Mouse (Mus musculus): Measurements from ENCODE around the gene Dhrs1. TPM values are rescaled to one million over a fixed set of nuclear protein-coding genes. Genes with fewer than 3 reads are reported as not detected.
"Not testable (repeated sequence)": the region's sequence is repeated elsewhere in the genome, so short reads cannot be mapped to it uniquely, and the experiment has no call there.

Dhrs1 gene
- total RNA-seq, 2 experiments from 2014 or later = 29.1 to 33.0 TPM

DNA sequence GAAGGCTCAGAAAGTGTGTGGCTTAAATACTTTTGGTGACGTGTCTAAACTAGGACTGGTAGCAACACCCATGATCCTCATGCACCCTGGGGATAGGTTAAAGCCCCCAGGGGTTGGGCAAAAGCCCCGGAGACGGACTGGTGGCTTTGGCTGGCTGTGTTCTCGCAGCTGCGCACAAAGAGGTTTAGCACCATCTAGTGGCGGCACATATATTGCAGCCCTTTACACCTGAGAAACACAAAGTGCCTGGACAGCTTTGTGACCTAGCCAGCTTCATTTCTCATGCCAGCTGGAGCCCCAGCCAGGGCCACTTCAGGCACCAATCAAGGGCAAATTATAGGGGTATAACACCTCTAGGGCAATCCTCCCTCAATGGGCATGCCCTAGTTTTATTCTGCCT is 14.7 kb upstream of the Dhrs1 start:
- peak; percentile 86 for DNase-seq
- intact Hi-C loops (cut with DNase I) = not testable (repeated sequence)
- Histone ChIP-seq H3K27ac (peak overlapping the region; percentile 35), H3K4me3 (peak overlapping the region; percentile 70)
- TF ChIP-seq CTCF (IDR thresholded peaks at IDR 0.05) = peak; percentile 83

DNA sequence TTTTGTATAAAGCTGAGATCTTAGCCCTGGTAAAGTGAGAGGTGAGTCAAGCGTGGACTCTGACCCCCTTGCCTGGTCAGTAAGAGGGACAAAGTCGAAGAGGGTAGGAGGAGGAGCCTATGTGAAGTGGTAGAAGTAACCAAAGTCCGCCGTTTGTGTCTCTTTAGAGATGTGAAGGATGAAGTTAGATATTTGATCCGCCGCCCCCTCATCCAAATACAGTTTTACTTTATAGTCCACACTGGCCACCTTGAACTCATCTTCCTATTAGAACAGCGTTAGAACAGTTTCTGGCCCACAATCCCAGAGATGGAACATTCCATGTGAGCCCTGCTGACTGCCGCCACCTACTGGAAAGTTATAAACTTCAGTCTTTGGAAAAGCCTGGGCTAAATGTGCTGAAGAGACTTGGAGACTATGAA is 12.9 kb upstream of the Dhrs1 start, which contains the start of gene Cideb:
Gene Cideb (minus strand): TSS at position 96 of the 422 bp plus-strand sequence.
- TF ChIP-seq CTCF (IDR thresholded peaks at IDR 0.05) = peak; percentile 73
- intact Hi-C loops (cut with DNase I) = no loop called here
- Histone ChIP-seq H3K27ac (no peak within 1 kb of the TSS), H3K4me3 (no peak within 1 kb of the TSS)
- peak; percentile 38 for DNase-seq

DNA sequence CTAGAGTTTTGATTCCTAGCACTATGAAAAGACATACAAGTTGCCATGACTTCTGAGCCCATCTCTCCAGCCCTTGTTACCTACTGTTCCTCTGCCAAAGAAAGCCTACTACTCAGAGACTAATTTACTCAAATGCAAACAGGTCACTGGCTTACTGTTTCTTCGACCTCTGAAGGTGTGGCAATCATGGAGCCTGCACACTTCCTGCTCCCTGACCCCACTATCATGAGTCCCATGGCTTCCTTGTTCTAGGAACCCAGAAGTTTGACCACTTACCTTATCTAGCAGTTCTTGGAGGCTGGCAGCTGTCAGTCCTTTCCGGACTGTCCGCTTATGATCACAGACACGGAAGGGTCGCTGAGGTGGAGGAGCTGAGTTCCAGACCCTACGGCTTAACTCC is 12.1 kb upstream of the Dhrs1 start:
- no peak overlapping the region for H3K4me3 ChIP-seq
- intact Hi-C loops (cut with DNase I) = no loop called here
- H3K27ac ChIP-seq = no peak overlapping the region
- DNase-seq = no peak
- TF ChIP-seq CTCF (IDR thresholded peaks at IDR 0.05) = no peak

DNA sequence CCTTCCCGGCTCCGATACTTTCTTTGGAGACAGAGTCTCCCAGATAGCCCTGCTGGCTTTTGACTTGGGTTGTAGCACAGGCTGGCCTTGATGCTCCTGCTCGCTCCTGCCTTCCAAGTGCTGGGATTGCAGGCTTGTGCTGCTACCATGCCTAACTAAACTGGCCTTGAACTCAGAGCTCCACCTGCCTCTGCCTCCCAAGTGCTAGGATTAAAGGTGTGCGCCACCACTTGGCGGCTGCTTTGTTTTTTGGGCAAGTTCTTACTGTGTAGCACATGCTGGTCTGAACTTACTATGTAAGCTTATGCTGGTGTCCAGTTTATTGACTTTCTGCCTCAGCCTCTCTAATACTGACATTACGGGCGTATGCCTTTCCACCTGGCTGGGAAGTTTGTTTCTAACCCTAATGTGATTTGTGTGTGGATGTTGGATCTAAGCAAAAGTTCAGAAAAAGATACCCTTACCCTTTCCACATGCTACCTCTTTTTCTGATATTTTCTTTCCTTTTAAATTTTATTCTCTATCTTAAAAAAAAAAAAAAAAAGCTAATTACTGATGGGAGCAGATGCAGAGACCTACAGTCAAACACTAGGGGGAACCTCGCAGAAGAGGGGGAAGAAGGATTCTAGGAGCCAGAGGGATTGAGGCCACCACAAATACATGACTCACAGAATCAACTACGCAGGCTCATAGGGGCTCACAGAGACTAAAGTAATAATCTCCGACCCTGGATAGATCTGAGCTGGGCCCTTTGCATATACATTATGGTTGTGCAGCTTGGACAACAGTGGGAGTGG is 1.8 kb upstream of the Dhrs1 start:
- no peak for TF ChIP-seq CTCF (IDR thresholded peaks at IDR 0.05)
- no peak for DNase-seq
- intact Hi-C loops (cut with DNase I) = loop anchor here (10.0 kb wide), 1 partner anchor 252 kb away; the partner anchor contains the start of gene Carmil3
- Histone ChIP-seq H3K4me3 (peak overlapping the region; percentile 89; the same call in 1 of the 2 replicates), H3K27ac (no peak overlapping the region)

DNA sequence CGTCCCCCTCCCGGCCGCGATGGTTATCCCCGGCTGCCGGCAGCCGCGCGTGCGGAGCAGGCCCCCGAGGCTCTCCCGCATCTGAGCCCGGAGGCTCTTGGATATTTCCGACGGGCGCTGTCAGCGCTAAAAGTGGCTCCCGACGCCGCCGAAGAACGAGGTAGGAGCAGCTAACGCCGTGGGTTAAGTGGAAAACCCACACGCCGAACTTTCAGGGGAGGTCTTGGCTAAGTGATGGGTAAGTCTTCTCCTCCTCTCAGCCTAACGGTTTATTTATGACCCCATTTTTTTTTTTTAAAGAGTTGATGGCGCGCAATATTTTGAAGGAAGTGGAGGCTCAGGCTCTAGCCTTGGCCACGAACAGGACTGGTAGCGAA is 359 bp upstream of the Dhrs1 start:
- intact Hi-C loops (cut with DNase I) = loop anchor here (10.0 kb wide), 1 partner anchor 251 kb away; the partner anchor contains the start of gene Carmil3
- Histone ChIP-seq H3K27ac (peak overlapping the region; percentile 89), H3K4me3 (peak overlapping the region; percentile 89)
- DNase-seq = no peak
- no peak for TF ChIP-seq CTCF (IDR thresholded peaks at IDR 0.05)

DNA sequence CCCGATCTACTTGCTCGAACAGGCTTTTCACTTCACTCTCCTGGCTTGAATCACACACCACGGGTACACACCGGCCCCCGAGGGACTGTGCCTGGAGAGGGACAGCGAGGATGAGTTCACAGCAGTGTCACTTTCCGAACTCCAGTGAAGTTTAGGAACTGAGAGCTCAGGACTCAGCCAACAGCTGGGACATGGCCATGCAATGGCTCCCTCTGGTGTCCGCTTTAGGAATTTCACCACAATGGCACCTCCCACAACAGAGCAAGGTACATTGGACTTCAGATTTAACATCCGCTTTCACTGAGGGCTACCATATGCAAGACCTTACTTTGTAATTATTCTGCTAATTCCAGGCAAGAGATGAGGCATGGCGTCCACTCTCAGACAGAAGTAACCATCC is 1.8 kb downstream of the Dhrs1 start:
- peak overlapping the region; percentile 51 for H3K4me3 ChIP-seq
- peak; percentile 88 for DNase-seq

DNA sequence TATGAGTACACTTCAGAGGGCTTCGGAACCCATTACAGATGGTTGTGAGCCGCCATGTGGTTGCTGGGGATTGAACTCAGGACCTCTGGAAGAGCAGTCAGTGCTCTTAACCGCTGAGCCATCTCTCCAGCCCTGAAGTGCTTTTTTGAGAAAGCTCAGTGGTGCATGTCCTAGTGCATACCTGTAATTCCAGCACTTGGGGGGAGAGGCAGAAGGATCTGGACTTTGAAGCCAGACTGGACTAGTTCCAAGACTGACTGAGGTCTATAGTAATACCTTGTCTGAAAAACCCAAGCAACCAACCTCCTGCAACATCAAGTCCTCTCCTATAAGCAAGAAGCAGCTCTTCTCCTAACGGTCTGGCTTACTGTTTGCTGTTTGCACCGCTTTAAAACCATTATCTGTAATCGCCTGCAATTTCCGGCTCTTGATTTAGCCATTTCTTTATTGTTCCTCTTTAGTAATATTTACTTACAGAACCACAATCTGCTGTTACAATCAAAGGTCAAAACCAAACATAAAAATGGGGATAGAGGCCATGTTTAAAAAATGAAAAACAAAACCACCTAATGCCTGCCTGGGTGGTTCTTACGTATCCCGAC is 8.3 kb downstream of the Dhrs1 start:
- no peak for TF ChIP-seq CTCF (IDR thresholded peaks at IDR 0.05)
- Histone ChIP-seq H3K4me3 (no peak overlapping the region), H3K27ac (no peak overlapping the region)
- intact Hi-C loops (cut with DNase I) = no loop called here
- DNase-seq = no peak

More for the DNA sequence above, 1.8 kb downstream of the Dhrs1 start:
- peak overlapping the region; percentile 62 for H3K27ac ChIP-seq
- intact Hi-C loops (cut with DNase I) = loop anchor here (1.0 to 10.0 kb wide), 3 partner anchors 61 to 249 kb away; partner anchors contain the start of gene Carmil3
- TF ChIP-seq CTCF (IDR thresholded peaks at IDR 0.05) = peak; percentile 98

DNA sequence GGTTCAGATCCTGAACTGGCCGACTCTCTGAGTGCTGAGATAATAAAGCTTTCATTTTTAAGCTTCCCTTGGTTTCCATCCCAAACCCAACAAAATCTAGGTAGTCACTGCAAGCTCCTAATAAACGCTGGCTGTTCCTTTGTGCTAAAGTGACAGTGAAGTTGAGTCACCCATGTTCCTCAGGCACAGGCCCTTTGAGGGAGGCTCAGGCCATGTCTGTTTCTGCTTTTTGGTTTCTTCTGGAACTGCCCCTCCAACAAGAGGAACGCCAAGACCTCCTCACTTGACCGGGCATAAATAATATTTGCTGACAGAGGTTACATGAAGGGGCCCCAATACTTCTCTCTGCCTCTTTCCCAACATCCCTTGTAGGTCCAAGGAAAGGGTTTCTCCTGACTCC is 9.7 kb downstream of the Dhrs1 start:
- Histone ChIP-seq H3K27ac (no peak overlapping the region), H3K4me3 (no peak overlapping the region)
- TF ChIP-seq CTCF (IDR thresholded peaks at IDR 0.05) = no peak
- DNase-seq = no peak
- intact Hi-C loops (cut with DNase I) = no loop called here

DNA sequence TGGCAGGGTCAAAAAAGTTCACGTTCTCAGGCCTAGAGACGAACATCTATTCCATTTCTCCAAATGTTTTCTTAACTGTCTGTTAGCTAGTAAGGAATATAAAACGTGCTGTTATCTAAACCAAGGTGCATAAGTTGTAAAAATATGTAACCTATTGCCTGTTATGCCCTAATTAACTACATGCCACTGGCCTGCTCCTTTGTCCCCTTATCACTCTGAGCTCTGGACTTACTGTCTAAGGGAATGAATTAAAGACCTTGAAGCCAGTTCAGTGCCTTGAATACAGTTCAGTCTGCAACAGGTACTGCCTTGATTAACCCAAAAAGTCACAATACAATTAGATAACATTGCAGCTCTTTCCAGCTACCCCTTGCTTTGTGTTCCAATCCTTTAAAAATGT is 10.2 kb downstream of the Dhrs1 start:
- intact Hi-C loops (cut with DNase I) = no loop called here
- no peak for TF ChIP-seq CTCF (IDR thresholded peaks at IDR 0.05)
- Histone ChIP-seq H3K4me3 (no peak overlapping the region), H3K27ac (no peak overlapping the region)
- DNase-seq = no peak

DNA sequence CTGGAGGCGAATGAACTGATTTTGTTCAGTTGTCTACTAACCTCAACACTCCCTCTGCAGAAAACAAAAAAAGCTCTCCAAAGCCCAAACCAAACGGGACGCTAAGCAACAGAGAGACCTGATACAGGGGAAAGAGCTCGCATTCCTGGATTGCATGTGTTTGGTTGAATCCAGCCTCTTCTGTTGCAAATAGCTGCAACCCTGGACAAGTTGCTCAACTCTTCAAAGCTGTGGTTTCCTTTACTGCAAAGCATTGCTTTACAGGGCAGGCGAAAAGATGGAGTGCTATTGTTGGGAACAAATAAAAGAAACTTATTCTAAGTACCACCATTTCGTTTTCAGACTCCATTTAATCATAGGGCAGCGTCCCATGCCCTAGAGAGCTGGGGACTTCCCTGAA is 10.6 kb downstream of the Dhrs1 start:
- Histone ChIP-seq H3K4me3 (no peak overlapping the region), H3K27ac (no peak overlapping the region)
- TF ChIP-seq CTCF (IDR thresholded peaks at IDR 0.05) = no peak
- intact Hi-C loops (cut with DNase I) = no loop called here
- DNase-seq = no peak

DNA sequence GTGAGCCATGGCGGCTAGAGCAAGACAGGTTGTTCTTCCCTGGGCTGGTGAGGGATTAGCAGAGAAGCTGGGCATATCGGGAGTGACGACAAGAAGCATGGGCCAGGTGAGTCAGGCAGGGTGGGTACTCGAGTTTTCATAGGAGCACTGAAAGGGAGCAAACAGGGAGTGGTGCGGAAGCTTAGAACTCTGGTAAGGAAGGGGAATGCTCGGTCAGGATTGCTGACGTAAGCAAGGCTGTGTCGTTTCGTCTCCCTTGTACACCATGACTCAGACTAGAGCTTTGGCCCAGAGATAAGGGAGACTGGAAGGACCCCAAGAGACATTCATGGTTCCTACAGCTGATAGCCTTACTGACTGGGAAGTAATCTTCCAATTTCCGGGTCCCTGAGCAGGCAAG is 11.6 kb downstream of the Dhrs1 start:
- intact Hi-C loops (cut with DNase I) = no loop called here
- no peak for TF ChIP-seq CTCF (IDR thresholded peaks at IDR 0.05)
- Histone ChIP-seq H3K27ac (no peak overlapping the region), H3K4me3 (no peak overlapping the region)
- DNase-seq = no peak

DNA sequence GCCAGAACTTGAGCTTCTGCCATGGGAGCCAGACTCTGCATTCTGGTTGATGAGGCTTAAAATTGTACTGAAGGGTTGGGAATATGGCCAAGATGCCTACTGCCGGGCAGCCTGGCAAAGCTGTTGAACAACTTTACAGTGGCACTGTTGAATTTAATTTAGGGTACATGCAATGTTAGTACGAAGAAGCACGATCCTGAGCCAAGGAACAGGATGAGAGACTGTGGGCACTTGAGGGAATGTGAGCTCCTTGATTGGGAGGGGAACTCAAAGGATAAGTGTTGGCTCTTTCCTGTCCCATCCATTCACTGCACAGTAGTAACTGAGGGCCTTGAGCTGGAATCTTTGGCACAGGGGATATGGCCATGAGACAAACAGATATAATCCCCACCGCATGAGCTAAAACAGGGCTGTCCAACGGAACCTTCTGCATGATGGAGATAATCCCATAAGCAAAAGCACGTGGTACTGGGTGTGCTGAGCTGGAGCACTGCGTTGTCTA is 14.9 kb downstream of the Dhrs1 start:
- intact Hi-C loops (cut with DNase I) = no loop called here
- H3K27ac ChIP-seq = no peak overlapping the region
- no peak for TF ChIP-seq CTCF (IDR thresholded peaks at IDR 0.05)
- DNase-seq = no peak
- H3K4me3 ChIP-seq = no peak overlapping the region

DNA sequence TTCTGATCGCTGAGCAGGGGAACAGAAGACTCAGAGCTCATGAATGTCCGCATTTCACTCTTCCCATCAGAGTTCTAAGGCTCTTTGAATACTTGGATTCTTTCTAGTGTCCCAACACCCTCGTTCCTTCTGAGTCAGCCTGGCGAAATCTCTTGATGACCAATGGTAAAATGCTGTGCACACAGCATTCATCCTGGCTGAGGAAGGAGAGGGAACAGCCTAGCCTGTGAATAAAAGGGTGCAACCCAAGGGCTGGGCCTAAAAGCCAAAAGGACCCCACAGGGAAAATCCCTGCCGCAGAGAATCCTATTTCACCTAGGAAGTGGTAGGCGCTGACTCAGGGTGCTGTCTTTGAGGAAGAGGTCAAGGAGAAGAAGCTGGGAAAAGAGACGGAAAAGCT is 15.4 kb downstream of the Dhrs1 start:
- TF ChIP-seq CTCF (IDR thresholded peaks at IDR 0.05) = no peak
- intact Hi-C loops (cut with DNase I) = no loop called here
- DNase-seq = no peak
- no peak overlapping the region for H3K4me3 ChIP-seq
- no peak overlapping the region for H3K27ac ChIP-seq

All from gastrocnemius, adult 2 months (tissue).